Mouse (Mus musculus) erythroblast, embryonic 14.5 days (primary cell): ENCODE measurements around the gene Cbl. TPM values are rescaled to one million over a fixed set of nuclear protein-coding genes. Genes with fewer than 3 reads are reported as not detected.

Experiments
- H3K27me3 ChIP-seq: 2 replicates; pipeline ENCODE4 v1.6.1; 2012; ENCODE audit warnings: inconsistent platforms; ENCODE audit not compliant: control insufficient read depth
- H3K36me3 ChIP-seq: 2 replicates; pipeline ENCODE4 v1.6.1; 2012; ENCODE audit warnings: mild to moderate bottlenecking, inconsistent platforms; ENCODE audit not compliant: control insufficient read depth
- H3K4me1 ChIP-seq: 2 replicates; pipeline ENCODE4 v1.6.1; 2012; ENCODE audit warnings: inconsistent platforms; ENCODE audit not compliant: control insufficient read depth
- H3K4me3 ChIP-seq: replicated peaks from 2 replicates; pipeline ENCODE3; 2012; ENCODE audit warnings: moderate library complexity, mild to moderate bottlenecking, inconsistent platforms
- H3K9me3 ChIP-seq: 2 replicates; pipeline ENCODE4 v1.6.1; 2012; ENCODE audit warnings: low read length, inconsistent platforms, mixed read lengths; ENCODE audit not compliant: control insufficient read depth
- GATA1 ChIP-seq: IDR thresholded peaks from 2 replicates; pipeline ENCODE4 v1.6.1; 2012; ENCODE audit warnings: low read length, inconsistent platforms, mixed read lengths
- TAL1 ChIP-seq: IDR thresholded peaks from 3 replicates; pipeline ENCODE4 v1.6.1; 2012; ENCODE audit warnings: low read length, inconsistent platforms, mixed read lengths
- polyA plus RNA-seq: library from polyadenylated mRNA; stranded (reverse); fragments of >175 nt; gene quantifications from 2 replicates; pipeline ENCODE4 v1.2.3, GENCODE M21; 2012

The Cbl gene
- polyA plus RNA-seq, 1 experiment = 0.16 TPM

- H3K4me1 ChIP-seq = peaks cover 6% of the 10 kb centered on the region
Observed at GRCm38 (mm10) chr9:44199580-44199979, 34.3 kb downstream of the Cbl start.

GRCm38 (mm10) chr9:44199166-44199565 is 34.7 kb downstream of the Cbl start:
- no peaks in the 10 kb centered on the region for H3K27me3 ChIP-seq
- no peak overlapping the region for H3K4me3 ChIP-seq
- no peak for TF ChIP-seq GATA1
- TF ChIP-seq TAL1 = no peak
- peaks cover 2% of the 10 kb centered on the region; the same call in 1 of the 2 replicates for H3K9me3 ChIP-seq
- peaks cover 6% of the 10 kb centered on the region for H3K4me1 ChIP-seq
- H3K36me3 ChIP-seq = peaks cover 32% of the 10 kb centered on the region

More at GRCm38 (mm10) chr9:44199580-44199979, 34.3 kb downstream of the Cbl start:
- H3K27me3 ChIP-seq = no peaks in the 10 kb centered on the region
- peaks cover 2% of the 10 kb centered on the region; the same call in 1 of the 2 replicates for H3K9me3 ChIP-seq
- H3K36me3 ChIP-seq = peaks cover 32% of the 10 kb centered on the region
- TF ChIP-seq TAL1 (no peak), GATA1 (no peak)
- no peak overlapping the region for H3K4me3 ChIP-seq

GRCm38 (mm10) chr9:44196354-44196753 is 37.5 kb downstream of the Cbl start:
- H3K27me3 ChIP-seq = no peaks in the 10 kb centered on the region
- no peaks in the 10 kb centered on the region for H3K9me3 ChIP-seq
- TF ChIP-seq GATA1 (no peak), TAL1 (no peak)
- H3K4me1 ChIP-seq = peaks cover 10% of the 10 kb centered on the region
- H3K4me3 ChIP-seq = no peak overlapping the region
- peaks cover 32% of the 10 kb centered on the region for H3K36me3 ChIP-seq

GRCm38 (mm10) chr9:44194000-44194399 is 39.8 kb downstream of the Cbl start:
- Histone ChIP-seq H3K36me3 (peaks cover 14% of the 10 kb centered on the region), H3K4me1 (peaks cover 10% of the 10 kb centered on the region), H3K9me3 (no peaks in the 10 kb centered on the region), H3K27me3 (no peaks in the 10 kb centered on the region), H3K4me3 (no peak overlapping the region)
- TF ChIP-seq TAL1 (no peak), GATA1 (no peak)

GRCm38 (mm10) chr9:44192794-44193193 is 41.1 kb downstream of the Cbl start:
- Histone ChIP-seq H3K4me1 (peaks cover 11% of the 10 kb centered on the region), H3K36me3 (peaks cover 5% of the 10 kb centered on the region), H3K27me3 (no peaks in the 10 kb centered on the region), H3K9me3 (no peaks in the 10 kb centered on the region), H3K4me3 (no peak overlapping the region)
- TF ChIP-seq GATA1 (no peak), TAL1 (no peak)

GRCm38 (mm10) chr9:44192312-44192711 is 41.5 kb downstream of the Cbl start:
- H3K27me3 ChIP-seq = no peaks in the 10 kb centered on the region
- TF ChIP-seq TAL1 = no peak
- no peak for TF ChIP-seq GATA1
- H3K4me1 ChIP-seq = peaks cover 13% of the 10 kb centered on the region
- peaks cover 2% of the 10 kb centered on the region for H3K36me3 ChIP-seq
- H3K4me3 ChIP-seq = no peak overlapping the region
- no peaks in the 10 kb centered on the region for H3K9me3 ChIP-seq

GRCm38 (mm10) chr9:44191166-44191565 is 42.7 kb downstream of the Cbl start:
- Histone ChIP-seq H3K9me3 (no peaks in the 10 kb centered on the region), H3K4me1 (peaks cover 13% of the 10 kb centered on the region), H3K27me3 (no peaks in the 10 kb centered on the region), H3K36me3 (peaks cover 2% of the 10 kb centered on the region), H3K4me3 (no peak overlapping the region)
- TF ChIP-seq GATA1 (no peak), TAL1 (no peak)

- Histone ChIP-seq H3K36me3 (no peaks in the 10 kb centered on the region; the same call in none of the 2 replicates), H3K4me3 (no peak overlapping the region), H3K27me3 (no peaks in the 10 kb centered on the region), H3K9me3 (no peaks in the 10 kb centered on the region), H3K4me1 (peaks cover 5% of the 10 kb centered on the region; the same call in 1 of the 2 replicates)
- TF ChIP-seq GATA1 (no peak), TAL1 (no peak)
Observed at GRCm38 (mm10) chr9:44188223-44188622, 45.6 kb downstream of the Cbl start.

- H3K9me3 ChIP-seq = peaks cover 2% of the 10 kb centered on the region
- peaks cover 5% of the 10 kb centered on the region for H3K4me1 ChIP-seq
- H3K36me3 ChIP-seq = peaks cover 6% of the 10 kb centered on the region
- TF ChIP-seq TAL1 (no peak), GATA1 (no peak)
- H3K4me3 ChIP-seq = no peak overlapping the region
- H3K27me3 ChIP-seq = no peaks in the 10 kb centered on the region
Observed at GRCm38 (mm10) chr9:44182260-44182659, 51.6 kb downstream of the Cbl start.

- TF ChIP-seq TAL1 (no peak), GATA1 (no peak)
- H3K4me1 ChIP-seq = peaks cover 8% of the 10 kb centered on the region
- H3K27me3 ChIP-seq = no peaks in the 10 kb centered on the region
- H3K36me3 ChIP-seq = peaks cover 6% of the 10 kb centered on the region
- H3K4me3 ChIP-seq = no peak overlapping the region
- peaks cover 2% of the 10 kb centered on the region for H3K9me3 ChIP-seq
Observed at GRCm38 (mm10) chr9:44181537-44181936, 52.3 kb downstream of the Cbl start.
